Mouse (Mus musculus): Measurements from ENCODE around the gene Kcnip1.

GRCm38 (mm10) chr11:33912151-33912571 lies 80.8 kb downstream of the Kcnip1 start:
- no peak for TF ChIP-seq CTCF (IDR thresholded peaks at IDR 0.05; ENCODE audit: insufficient read depth, low read depth, low read length)
- TF ChIP-seq POLR2A (IDR thresholded peaks at IDR 0.05; ENCODE audit: insufficient read depth, low read depth, low read length) = no peak
